Mouse (Mus musculus) limb, embryonic 14.5 days (tissue): ENCODE data around the gene Rnf222. TPM values are rescaled to one million over a fixed set of nuclear protein-coding genes. Genes with fewer than 3 reads are reported as not detected.
"Not testable (repeated sequence)": the region's sequence is repeated elsewhere in the genome, so short reads cannot be mapped to it uniquely, and the experiment has no call there.

Experiments used
- ATAC-seq: fragments of 200-750 bp; cut with Nextera tagmentation; 2 replicates; pipeline ENCODE4 v1.8.0; 2017; ENCODE audit warnings: low read depth, moderate number of reproducible peaks, moderate TSS enrichment; ENCODE audit not compliant: low FRiP score
- DNase-seq: peaks from one replicate; pipeline ENCODE4 v3.0.0-alpha.2; 2015; ENCODE audit warnings: low spot score
- H3K27ac ChIP-seq: fragments of 300-500 bp; sonication (generic); replicated peaks from 2 replicates; pipeline ENCODE4 v1.5.1; 2014; ENCODE audit warnings: low read depth, mild to moderate bottlenecking, low read length, moderate library complexity, mixed read lengths
- H3K27me3 ChIP-seq: fragments of 300-500 bp; sonication (generic); 2 replicates; pipeline ENCODE4 v1.6.1; 2014; ENCODE audit warnings: low read length, mixed read lengths; ENCODE audit not compliant: control insufficient read depth, insufficient read depth
- H3K36me3 ChIP-seq: fragments of 300-500 bp; sonication (generic); 2 replicates; pipeline ENCODE4 v1.6.1; 2014; ENCODE audit warnings: mild to moderate bottlenecking, low read length, moderate library complexity, mixed read lengths; ENCODE audit not compliant: control insufficient read depth, insufficient read depth
- H3K4me1 ChIP-seq: fragments of 300-500 bp; sonication (generic); 2 replicates; pipeline ENCODE4 v1.6.1; 2014; ENCODE audit warnings: antibody characterized with exemption, low read length, mixed read lengths; ENCODE audit not compliant: control insufficient read depth, insufficient read depth
- H3K4me2 ChIP-seq: fragments of 300-500 bp; sonication (generic); replicated peaks from 2 replicates; pipeline ENCODE4 v1.6.1; 2014; ENCODE audit warnings: low read depth, mild to moderate bottlenecking, low read length, moderate library complexity; ENCODE audit not compliant: severe bottlenecking
- H3K4me3 ChIP-seq: fragments of 300-500 bp; sonication (generic); replicated peaks from 2 replicates; pipeline ENCODE4 v1.5.1; 2014; ENCODE audit warnings: low read length
- H3K9ac ChIP-seq: fragments of 300-500 bp; sonication (generic); 2 replicates; pipeline ENCODE4 v1.6.1; 2014; ENCODE audit warnings: mild to moderate bottlenecking, low read depth, low read length, moderate library complexity; ENCODE audit not compliant: severe bottlenecking
- H3K9me3 ChIP-seq: fragments of 300-500 bp; sonication (generic); 2 replicates; pipeline ENCODE4 v1.6.1; 2016; ENCODE audit warnings: low read length; ENCODE audit not compliant: control insufficient read depth
- POLR2A ChIP-seq: fragments of 200-500 bp; IDR thresholded peaks from 2 replicates; pipeline ENCODE4 v1.8.0; 2012; ENCODE audit warnings: inconsistent platforms, mild to moderate bottlenecking, moderate library complexity, borderline replicate concordance; ENCODE audit not compliant: insufficient read depth, insufficient read length; ENCODE audit errors: extremely low read depth
- WGBS: fragments of 180-500 bp; shearing (Covaris S2); extraction: QIAGEN DNeasy Blood & Tissue Kit; methylation state at CpG from one replicate; pipeline ENCODE4 v1.1.7; 2014; 5-methylcytosine and 5-hydroxymethylcytosine counted together
- polyA plus RNA-seq, 2 experiments: library from polyadenylated mRNA; depleted of rRNA in 1 of 2; stranded (reverse) in 1 of 2; unstranded in 1 of 2; fragments of >200 nt; fragmentation: Nextera tagmentation in 1 of 2; extraction: Ambion mirVana in 1 of 2; gene quantifications; 2 replicates each; pipeline versions ENCODE4 v1.2.1 to v1.2.3; 2012 to 2014

Gene Rnf222
- polyA plus RNA-seq, 2 experiments, result 0.45 to 0.89 TPM

GRCm38 (mm10) chr11:68926981-68927380 lies 38.6 kb downstream of the Rnf222 start, which contains the start of gene Odf4:
TSS of gene Odf4 (minus strand) at chr11:68927081.
- Histone ChIP-seq H3K4me1 (no peaks in the 10 kb centered on the region), H3K9me3 (no peaks in the 10 kb centered on the region), H3K36me3 (no peaks in the 10 kb centered on the region), H3K27me3 (no peaks in the 10 kb centered on the region), H3K4me2 (no peak within 1 kb of the TSS), H3K27ac (no peak within 1 kb of the TSS), H3K4me3 (no peak within 1 kb of the TSS), H3K9ac (no peak within 1 kb of the TSS)
- WGBS, result 85% methylated on average over 3 of the region's 3 CpGs
- no peak for TF ChIP-seq POLR2A
- ATAC-seq (no peak), DNase-seq (no peak)

- DNase-seq (no peak), ATAC-seq (no peak)
- Histone ChIP-seq H3K27ac (no peak overlapping the region), H3K36me3 (no peaks in the 10 kb centered on the region), H3K9ac (no peak overlapping the region), H3K9me3 (no peaks in the 10 kb centered on the region), H3K4me2 (no peak overlapping the region), H3K4me1 (no peaks in the 10 kb centered on the region), H3K27me3 (no peaks in the 10 kb centered on the region), H3K4me3 (no peak overlapping the region)
- no peak for TF ChIP-seq POLR2A
- WGBS, result 81% methylated on average over 6 of the region's 6 CpGs
Measured at GRCm38 (mm10) chr11:68929947-68930346, 41.6 kb downstream of the Rnf222 start.

- H3K27me3 ChIP-seq, result no peaks in the 10 kb centered on the region
- H3K9ac ChIP-seq, result no peak overlapping the region
- H3K9me3 ChIP-seq, result no peaks in the 10 kb centered on the region
- WGBS, result 79% methylated on average over 5 of the region's 5 CpGs
- DNase-seq, result no peak
- H3K4me1 ChIP-seq, result no peaks in the 10 kb centered on the region
- no peak for ATAC-seq
- no peak overlapping the region for H3K27ac ChIP-seq
- no peak overlapping the region for H3K4me3 ChIP-seq
- H3K36me3 ChIP-seq, result no peaks in the 10 kb centered on the region
- no peak overlapping the region for H3K4me2 ChIP-seq
- TF ChIP-seq POLR2A, result no peak
Measured at GRCm38 (mm10) chr11:68933885-68934507, 45.6 kb downstream of the Rnf222 start.

GRCm38 (mm10) chr11:68936951-68937350 lies 48.6 kb downstream of the Rnf222 start:
- H3K9ac ChIP-seq, H3K27ac ChIP-seq, H3K4me1 ChIP-seq, DNase-seq, H3K27me3 ChIP-seq, H3K36me3 ChIP-seq, H3K4me3 ChIP-seq, H3K4me2 ChIP-seq, H3K9me3 ChIP-seq, ATAC-seq: not testable (repeated sequence)
- WGBS, result 85% methylated on average over 4 of the region's 4 CpGs

GRCm38 (mm10) chr11:68939451-68940304 lies 51.3 kb downstream of the Rnf222 start:
- Histone ChIP-seq H3K4me3 (peak overlapping the region; percentile 53), H3K27ac (peak overlapping the region; percentile 44; the same call in 1 of the 2 replicates), H3K27me3 (no peaks in the 10 kb centered on the region), H3K4me1 (peaks cover 7% of the 10 kb centered on the region), H3K36me3 (no peaks in the 10 kb centered on the region), H3K9me3 (no peaks in the 10 kb centered on the region), H3K9ac (peak overlapping the region; percentile 57), H3K4me2 (peak overlapping the region; percentile 65)
- WGBS, result 1% methylated on average over 16 of the region's 16 CpGs
- TF ChIP-seq POLR2A, result peak; percentile 85; the same call in 1 of the 2 replicates
- DNase-seq, result peak; percentile 93
- ATAC-seq, result peak; percentile 99
